Mouse (Mus musculus) retina, embryonic 14.5 days (tissue): ENCODE results near the gene Esam.

Experiments
- DNase-seq: peaks from one replicate; pipeline ENCODE4 v3.0.0-alpha.2; 2015; ENCODE audit warnings: low spot score

Gene Esam

DNA sequence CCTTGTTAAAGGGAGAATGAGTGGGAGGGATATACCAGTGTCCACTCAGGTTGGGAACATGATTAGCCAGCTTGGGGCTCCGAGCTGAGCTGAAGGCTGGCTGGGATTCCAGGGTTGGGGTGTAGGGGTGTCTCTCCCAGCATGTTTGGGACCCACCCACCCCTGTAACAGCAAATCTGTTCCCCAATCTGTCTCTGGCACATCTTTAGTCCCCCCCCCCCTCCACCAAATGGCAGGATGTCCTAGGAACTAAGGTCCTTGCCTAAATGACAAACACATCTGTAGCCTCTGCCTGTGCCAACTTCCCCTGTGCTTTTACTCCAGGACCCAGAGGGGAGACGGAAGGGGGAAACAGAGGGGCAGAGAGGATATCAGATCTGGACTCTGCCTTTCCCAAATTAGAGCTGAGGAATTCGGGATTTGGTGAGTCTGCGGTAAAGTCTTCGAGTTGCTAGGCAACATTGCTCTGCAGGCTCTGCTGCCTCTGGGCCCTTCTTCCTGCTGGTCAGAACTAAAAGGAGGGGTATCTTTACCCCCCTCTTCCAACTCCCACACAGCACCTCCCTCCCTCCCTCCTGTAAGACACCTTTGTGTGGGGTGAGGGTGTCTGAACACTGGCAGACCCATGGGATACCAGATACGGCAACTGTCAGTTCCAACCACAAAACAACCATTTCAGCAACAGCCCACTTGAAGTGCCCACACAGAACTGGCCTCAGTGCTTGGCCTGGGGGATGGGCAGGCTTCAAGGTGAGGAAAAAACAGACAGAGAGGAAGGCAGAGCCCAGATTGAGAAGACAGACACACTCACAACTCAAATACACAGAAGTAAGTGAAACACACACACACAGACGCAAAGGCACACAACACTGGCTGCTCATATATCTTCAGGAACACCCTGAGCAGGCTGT is 27.2 kb downstream of the Esam start, which contains the start of gene Siae:
Gene Siae (plus strand): TSS at position 861 of the 911 bp plus-strand sequence.
- DNase-seq, result no peak

DNA sequence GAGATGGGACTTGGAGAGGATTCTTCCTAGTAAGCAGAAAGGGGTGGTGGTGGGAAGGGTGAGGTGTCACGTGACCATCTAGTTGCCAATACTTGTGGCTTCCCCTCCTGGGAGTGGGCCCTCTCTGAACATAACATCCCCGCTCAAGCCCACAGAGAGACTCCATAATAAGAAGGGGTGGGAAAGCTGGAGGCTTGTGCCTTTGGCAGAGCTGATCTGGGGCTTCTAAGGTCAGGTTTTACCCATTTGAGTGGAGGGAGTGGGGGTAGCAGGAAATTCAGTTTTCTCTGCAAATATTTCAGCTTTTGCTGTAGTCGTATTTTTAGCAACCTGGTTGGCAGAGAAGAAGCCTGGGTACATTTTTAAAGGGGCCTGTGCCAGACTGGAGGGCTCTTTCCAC is 28.5 kb downstream of the Esam start:
- DNase-seq, result no peak

DNA sequence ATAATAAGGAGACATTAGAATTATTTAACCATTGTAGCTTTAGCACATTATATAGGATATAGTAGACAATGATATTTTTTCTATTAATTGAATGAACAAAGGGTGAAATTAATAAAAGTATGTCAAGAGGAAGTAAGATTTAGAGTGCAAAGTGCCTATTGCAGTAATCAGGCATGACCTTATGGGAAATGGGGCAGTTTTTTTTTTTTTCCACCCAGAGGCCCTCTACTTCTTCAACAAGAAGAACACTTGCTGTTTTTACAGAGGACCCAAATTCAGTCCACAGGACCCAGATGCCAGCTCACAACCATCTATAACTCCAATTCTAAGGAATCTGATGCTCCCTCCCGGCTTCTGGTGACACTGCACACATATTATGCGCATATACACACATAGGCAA is 32.7 kb downstream of the Esam start:
- no peak for DNase-seq

GRCm38 (mm10) chr9:37563805-37564204 is 35.9 kb downstream of the Esam start:
- DNase-seq, result no peak

DNA sequence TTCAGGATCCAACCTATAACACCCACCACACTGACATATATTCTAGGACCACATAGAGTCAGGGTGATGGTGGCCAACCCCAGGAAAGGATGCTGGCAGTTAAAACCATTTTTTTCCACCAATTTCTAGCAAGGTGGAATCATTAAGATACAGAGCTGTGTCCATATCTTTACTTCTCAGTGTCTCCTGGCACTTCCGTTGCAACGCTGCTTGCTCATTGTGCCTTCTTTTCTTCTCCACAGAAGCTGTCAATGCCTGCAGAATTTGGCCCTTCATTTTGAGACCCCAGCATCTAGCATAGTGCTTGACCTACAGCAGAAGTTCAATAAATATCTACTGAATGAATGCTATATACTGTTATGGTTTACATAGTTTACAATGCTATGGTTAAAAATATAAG is 39.1 kb downstream of the Esam start:
- DNase-seq, result no peak

GRCm38 (mm10) chr9:37567454-37567853 is 39.6 kb downstream of the Esam start:
- DNase-seq, result no peak

DNA sequence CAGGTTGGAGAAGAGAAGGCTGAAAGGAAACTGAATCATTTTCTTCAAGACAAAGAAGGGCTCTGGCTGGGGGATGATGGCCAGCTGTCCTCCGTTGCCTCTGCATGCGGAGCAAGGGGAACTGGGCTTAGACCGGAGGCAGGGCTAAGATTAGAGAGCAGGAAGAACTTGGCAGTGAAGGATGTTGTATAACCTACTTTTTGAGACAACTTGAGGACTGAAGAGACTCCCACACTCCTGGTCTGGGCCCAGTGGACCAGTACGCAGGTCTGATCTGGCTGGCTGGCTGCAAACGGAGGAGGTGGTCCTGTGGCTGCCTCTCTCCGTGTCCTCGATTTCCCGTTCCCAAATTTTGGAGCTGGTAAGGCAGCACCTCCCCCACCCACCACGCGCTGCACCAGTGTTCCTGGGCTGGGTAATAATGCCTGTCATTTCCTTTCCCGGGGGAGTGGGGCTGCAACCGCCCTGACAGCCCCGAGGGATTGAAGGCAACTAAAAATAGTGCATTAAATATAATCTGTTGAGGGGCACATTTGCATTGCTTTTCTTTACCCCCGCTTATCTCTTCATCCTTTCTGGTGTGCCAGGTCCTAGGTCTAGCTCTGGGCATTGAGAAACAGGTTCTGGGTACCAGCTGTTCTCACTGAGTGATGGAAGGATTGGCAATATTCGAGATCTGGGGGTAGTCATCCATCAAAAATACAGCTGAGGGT is 40.2 kb downstream of the Esam start:
- DNase-seq, result no peak

- no peak for DNase-seq
Observed at GRCm38 (mm10) chr9:37568605-37569214, 40.8 kb downstream of the Esam start.

DNA sequence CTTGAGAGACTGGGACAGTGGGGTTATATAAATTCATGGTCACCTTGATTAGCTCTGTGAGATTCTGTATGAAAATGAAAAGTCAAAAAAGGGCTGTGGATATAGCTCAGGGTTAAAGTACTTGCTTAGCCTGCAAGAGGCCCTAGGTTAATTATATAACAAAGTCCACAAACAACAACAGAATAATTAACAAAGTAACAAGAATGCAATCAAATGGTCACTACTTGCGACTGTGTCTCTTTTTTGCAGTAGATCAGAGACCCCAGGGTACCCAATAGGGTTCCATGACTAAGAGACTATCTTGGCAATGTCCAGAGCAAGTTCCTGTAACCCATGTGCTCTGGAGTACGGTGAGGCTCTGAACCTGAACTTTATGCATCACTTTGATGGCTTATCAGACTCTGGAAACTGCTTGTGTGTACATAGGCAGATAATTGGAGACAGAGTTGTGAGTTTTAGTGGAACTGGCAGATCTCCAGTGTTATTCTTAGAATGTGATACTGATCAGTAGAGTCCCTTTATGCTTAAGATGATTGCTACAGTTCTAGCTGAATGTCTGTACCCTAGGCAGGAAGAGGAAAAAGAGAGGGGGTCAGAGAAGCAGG is 41.5 kb downstream of the Esam start:
- no peak for DNase-seq

- DNase-seq, result no peak
Observed at GRCm38 (mm10) chr9:37572204-37572876, 44.5 kb downstream of the Esam start.

DNA sequence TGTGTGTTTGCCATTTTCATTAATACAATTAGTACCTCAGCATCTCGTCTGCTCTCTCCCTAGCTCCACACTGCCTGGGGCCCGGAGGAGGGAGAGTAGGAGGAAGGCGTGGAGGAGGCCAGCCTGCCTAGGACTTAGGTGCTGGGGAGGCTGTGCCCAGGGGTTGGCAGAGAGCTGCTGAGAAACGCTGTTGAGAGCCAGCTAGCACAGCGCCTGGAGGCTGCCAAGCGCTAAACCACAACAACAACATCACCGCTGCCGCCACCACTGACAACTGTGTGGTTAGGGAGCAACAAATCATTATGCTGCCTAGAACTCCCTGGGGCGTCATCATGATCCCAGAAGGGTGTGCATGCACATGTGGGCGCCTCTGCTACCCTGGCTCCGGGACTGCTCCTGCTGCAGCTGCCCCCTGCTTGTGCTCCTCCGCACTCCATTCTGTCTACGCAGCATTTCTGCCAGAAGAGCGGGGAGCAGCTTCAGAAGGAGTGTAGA is 48.6 kb downstream of the Esam start:
- peak; percentile 8 for DNase-seq

DNA sequence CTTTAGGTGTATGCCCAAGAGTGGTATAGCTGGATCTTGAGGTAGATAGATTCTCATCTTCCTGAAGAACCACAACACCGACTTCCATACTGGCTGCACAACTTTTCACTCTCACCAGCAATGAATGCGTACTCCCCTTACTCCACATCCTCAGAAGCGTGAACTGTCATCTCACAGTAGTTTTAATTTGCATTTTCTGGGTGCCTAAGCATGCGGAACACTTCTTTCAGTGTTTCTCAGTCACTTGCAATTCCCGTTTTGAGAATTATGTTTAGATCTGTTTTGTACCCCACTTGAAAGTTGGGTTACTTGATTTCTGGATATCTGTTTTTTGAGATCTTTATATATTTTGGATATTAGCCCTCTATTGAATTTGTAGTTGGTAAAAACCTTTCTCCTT is 55.7 kb downstream of the Esam start:
- DNase-seq, result no peak

- no peak for DNase-seq
Observed at GRCm38 (mm10) chr9:37586718-37587117, 58.8 kb downstream of the Esam start.
